Mouse (Mus musculus) brain, embryonic 14.5 days (tissue): ENCODE data around the gene Smndc1. TPM values are rescaled to one million over a fixed set of nuclear protein-coding genes. Genes with fewer than 3 reads are reported as not detected.

Experiments used
- DNase-seq: peaks from one replicate; pipeline ENCODE4 v3.0.0-alpha.2; 2011; ENCODE audit warnings: low read depth
- CTCF ChIP-seq: fragments of 200-500 bp; IDR thresholded peaks from 2 replicates; pipeline ENCODE4 v1.5.1; 2012; ENCODE audit warnings: inconsistent platforms, mild to moderate bottlenecking, moderate library complexity, borderline replicate concordance; ENCODE audit not compliant: insufficient read depth, insufficient read length; ENCODE audit errors: extremely low read depth
- POLR2A ChIP-seq: fragments of 200-500 bp; IDR thresholded peaks from 2 replicates; pipeline ENCODE4 v1.6.1; 2012; ENCODE audit warnings: mild to moderate bottlenecking, inconsistent platforms, borderline replicate concordance; ENCODE audit not compliant: poor library complexity, insufficient read depth, insufficient read length, severe bottlenecking; ENCODE audit errors: extremely low read depth
- polyA plus RNA-seq: library from polyadenylated mRNA; depleted of rRNA; stranded (reverse); fragments of >200 nt; gene quantifications from 2 replicates; pipeline ENCODE4 v1.2.3, GENCODE M21; 2012

The Smndc1 gene
- polyA plus RNA-seq, 1 experiment: 27.3 TPM

GRCm38 (mm10) chr19:53392781-53393343 is 2.5 kb upstream of the Smndc1 start:
- DNase-seq: no peak
- TF ChIP-seq CTCF (no peak), POLR2A (no peak)

- DNase-seq: no peak
- TF ChIP-seq POLR2A (no peak), CTCF (no peak)
These were observed 1.4 kb upstream of the Smndc1 start for GRCm38 (mm10) chr19:53391787-53392186.

DNA sequence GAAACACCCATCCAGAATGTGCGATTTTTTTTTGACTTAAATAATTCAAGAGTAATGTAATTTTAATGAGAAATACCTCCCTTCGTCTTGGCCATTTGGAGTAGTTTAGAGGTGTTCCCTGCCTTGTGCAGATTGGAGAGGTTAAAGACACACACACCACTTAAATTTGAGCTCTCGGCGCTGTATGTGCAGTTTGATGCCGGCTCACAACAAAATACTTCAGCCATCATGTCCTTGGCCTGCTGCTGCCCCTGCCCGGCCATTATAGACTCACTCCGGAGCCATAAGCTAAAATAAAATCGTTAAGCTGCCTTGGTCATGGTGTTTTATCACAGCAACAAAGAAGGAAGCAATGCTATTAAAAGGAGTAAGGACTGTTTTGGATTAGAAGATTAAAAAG is 1.0 kb upstream of the Smndc1 start:
- TF ChIP-seq CTCF (no peak), POLR2A (no peak)
- no peak for DNase-seq

DNA sequence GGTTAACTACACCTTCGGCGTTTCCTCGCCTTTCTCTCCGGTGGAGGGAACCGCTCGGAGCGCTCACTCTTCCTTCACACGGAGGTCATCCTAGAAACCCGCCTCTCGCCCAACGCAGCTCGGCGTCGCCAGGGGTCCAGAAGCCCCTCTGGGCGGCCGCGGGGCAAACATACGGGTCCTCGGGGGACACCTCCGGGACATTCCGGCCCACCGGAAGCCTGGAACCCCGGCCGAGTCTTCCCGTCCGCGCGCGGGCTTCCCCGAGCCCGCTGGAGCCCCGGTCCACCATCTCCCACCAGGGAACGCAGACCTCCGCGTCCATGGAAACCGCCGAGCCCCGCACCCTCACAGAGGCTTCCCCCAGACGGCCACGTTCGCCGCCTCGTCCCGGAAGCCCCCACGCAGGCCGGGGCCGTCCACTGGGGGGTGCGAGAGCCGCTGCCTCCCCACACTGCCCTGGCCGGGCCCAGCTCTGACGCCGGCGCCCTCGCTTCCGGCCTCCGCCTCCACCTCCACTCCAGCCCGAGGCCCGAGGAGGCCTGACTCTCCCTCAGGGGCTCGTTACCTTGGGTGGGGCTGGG is 437 bp downstream of the Smndc1 start:
- DNase-seq: no peak
- TF ChIP-seq POLR2A (no peak), CTCF (no peak)

DNA sequence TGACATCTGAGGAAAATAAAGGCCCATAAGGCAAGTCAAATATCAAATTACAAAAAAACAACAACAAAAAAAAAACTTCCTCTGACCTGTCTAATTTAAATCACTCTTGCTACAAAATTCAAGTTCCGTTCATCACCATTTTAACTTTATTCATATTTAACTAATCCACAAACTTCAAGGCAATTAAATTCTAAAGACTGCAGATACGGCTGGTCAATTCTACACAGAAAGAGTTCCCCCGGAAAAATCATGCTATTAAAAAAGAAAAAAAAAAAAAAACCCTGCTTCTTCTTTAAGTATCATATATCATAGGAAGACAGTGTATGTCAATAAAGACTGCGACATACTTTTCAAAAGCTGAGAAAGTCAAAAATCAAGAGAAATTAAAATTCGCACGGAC is 961 bp downstream of the Smndc1 start:
- no peak for DNase-seq
- TF ChIP-seq POLR2A: no peak
- TF ChIP-seq CTCF: no peak

- no peak for TF ChIP-seq CTCF
- TF ChIP-seq POLR2A: no peak
- DNase-seq: no peak
These were observed 7.0 kb downstream of the Smndc1 start for GRCm38 (mm10) chr19:53383336-53383735.

GRCm38 (mm10) chr19:53378421-53378820 is 12.0 kb downstream of the Smndc1 start:
- no peak for TF ChIP-seq POLR2A
- TF ChIP-seq CTCF: no peak
- DNase-seq: no peak

DNA sequence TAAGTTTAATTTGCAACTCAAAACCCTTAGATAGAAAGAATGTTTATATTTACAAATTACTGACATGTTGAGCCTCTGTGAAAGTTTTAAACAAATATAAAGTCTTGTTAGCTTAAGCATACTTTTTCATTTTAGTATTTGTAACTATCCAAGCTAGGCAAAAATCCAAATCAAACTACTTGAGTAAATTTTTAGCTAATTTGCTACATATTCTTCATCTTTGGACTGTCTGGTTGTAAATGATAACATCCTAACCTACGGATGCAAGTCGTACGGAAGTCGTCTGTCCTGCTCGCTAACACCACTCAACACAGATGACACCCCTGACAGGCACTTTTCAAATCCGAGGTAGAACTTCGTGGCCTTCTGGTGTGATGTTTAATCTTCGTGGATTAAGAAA is 12.7 kb downstream of the Smndc1 start:
- no peak for DNase-seq
- TF ChIP-seq CTCF (no peak), POLR2A (no peak)

DNA sequence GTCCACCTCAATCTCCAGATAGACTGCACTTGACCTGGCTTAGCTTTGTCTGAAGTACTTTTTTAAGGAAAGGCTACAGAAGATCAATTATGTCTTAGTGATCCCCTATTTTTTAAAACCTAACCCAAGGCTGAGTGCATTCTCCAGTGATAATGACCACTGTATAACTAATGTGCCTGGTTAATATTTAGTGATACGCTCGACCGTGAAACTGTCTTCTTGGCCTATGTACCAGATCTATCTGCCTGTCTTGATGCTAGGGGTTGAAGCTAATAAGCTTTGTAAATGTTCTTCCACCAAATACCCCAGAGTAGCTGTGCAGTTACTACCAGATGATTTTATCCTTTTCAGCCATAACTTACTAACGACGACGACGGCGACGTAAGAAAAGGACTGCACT is 14.6 kb downstream of the Smndc1 start:
- no peak for TF ChIP-seq POLR2A
- DNase-seq: no peak

- DNase-seq: no peak
- TF ChIP-seq CTCF (no peak), POLR2A (no peak)
These were observed 15.1 kb downstream of the Smndc1 start for GRCm38 (mm10) chr19:53375299-53375698.

GRCm38 (mm10) chr19:53373570-53373969 is 16.8 kb downstream of the Smndc1 start:
- no peak for TF ChIP-seq POLR2A
- no peak for TF ChIP-seq CTCF
- DNase-seq: no peak

- no peak for TF ChIP-seq CTCF
- TF ChIP-seq POLR2A: no peak
- DNase-seq: no peak
These were observed 18.7 kb downstream of the Smndc1 start, which contains the start of gene Gm10197 for GRCm38 (mm10) chr19:53371666-53372065. Gene Gm10197, minus strand, starts transcription at chr19:53371766.

DNA sequence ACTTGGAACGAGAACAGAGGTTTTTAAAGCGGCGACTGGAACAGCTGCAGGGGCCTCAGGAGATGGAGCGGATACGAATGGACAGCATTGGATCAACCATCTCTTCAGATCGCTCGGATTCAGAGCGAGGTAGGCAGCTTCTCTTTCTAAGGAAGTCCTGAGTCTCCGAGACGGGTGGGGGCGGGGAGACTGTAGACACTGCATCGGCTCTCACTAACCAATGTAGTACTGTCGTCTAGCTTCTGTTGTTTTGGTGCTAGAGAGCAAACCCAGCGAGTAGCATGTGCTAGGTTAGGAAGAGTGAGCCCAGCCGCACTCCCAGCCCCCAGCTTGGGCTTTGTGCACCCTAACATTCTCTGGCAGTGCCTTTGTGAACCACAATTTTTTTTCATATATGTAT is 20.1 kb downstream of the Smndc1 start:
- no peak for DNase-seq
- no peak for TF ChIP-seq CTCF
- TF ChIP-seq POLR2A: no peak
